Mouse (Mus musculus) thymus, postnatal 0 days (tissue): ENCODE measurements around the gene Yy1. TPM values are rescaled to one million over a fixed set of nuclear protein-coding genes. Genes with fewer than 3 reads are reported as not detected.

Experiments used
- DNase-seq: peaks from one replicate; pipeline ENCODE4 v3.0.0-alpha.2; 2015; ENCODE audit warnings: low spot score
- polyA plus RNA-seq: library from polyadenylated mRNA; unstranded; fragments of >200 nt; fragmentation: Nextera tagmentation; extraction: Ambion mirVana; gene quantifications from 2 replicates; pipeline ENCODE4 v1.2.1, GENCODE M21; 2015

Gene Yy1
- 20.6 and 27.4 TPM in 2 replicates for polyA plus RNA-seq

DNA sequence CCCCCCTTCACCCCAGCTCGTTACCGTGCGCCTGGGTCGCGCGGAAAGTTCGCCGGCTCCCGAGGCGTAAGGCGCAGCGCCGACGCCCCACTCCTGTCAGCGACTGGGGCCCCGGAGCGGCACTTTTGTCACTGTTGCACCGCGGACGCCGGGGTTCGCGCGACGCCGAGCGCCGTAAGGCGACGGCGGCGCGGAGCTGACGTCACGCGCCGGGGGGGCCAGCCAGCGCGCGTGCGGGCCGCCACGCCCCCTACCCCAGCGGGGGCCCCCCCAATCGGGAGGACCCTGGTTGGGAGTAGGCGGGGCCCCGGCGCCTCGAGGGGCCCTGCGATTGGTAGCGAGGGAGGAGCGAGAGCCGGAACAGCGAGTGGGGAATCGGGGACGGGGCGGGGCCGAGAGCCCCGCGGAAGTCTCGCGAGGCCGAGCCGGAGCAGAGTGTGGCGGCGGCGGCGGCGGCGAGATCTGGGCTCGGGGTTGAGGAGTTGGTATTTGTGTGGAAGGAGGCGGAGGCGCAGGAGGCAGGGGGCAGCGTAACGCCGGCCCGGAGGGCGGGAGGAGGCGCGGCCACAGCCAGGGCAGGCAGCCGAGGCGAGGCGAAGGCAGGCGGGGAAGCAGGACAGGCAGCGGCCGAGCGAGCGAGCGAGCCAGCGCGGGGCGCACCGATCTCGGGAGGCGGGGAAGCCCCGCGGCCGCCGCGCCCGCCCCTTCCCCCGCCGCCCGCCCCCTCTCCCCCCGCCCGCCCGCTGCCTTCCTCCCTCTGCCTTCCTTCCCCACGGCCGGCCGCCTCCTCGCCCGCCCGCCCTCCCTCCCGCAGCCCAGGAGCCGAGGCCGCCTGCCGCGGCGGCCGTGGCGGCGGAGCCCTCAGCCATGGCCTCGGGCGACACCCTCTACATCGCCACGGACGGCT lies at the start of gene Yy1:
Gene Yy1, plus strand, starts transcription at position 428 of the 907 bp plus-strand sequence.
- DNase-seq, result peak; percentile 100

DNA sequence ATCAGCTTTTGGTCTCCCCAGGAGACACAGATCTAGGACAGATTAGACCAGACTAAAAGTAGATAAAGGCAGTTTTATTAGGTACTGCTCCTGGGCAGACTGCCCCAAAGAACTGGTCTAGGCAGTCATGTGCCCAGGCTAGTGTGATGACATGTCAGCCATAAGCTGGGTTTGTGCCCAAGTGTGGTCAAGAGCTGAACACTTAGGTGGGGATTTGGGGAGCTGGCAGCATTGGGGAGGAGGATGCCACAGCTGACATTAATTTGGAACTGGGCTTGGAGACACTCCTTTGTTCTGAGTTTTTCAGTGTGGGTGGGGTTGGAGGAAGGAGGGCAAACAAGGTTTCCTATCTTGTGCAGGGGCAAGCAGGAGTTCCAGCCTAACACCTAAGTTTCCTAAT lies 46.8 kb upstream of the Yy1 start:
- no peak for DNase-seq

DNA sequence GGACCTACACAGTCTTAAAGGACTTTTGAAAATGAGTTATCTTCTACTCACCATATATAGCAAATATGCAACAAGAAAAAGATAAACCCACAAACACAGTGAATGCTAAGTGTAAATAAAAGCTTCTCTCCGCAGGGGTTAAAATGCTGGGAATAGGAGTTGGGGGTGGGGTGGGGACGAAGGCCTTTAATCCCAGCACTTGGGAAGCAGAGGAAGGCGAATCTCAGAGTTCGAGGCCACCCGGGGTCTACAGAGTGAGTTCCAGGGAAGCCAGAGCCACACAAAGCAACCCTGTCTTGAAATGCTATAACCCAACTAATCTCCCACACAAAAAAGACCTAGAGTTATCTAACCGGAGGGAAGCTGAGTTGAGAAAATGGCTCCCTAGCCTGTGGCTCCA lies 43.8 kb upstream of the Yy1 start:
- no peak for DNase-seq

DNA sequence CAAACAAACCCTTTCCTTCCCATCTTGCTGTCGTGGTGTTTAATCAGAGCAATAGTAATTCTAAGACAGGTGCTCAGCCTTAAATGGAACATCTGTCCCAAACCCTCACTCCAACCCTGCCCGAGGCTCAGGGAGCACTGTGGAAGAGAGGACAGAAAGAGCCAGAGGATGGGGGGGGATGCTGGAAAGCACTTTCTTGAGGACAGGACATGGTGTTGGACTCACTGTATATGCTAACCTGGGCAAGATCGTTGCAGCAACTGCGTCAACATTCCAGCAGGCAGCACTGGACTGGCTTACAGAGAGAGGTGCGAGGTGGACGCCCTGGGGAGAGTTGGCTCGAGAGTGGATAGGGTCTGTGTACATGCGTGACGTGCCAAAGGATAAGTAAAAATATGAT lies 43.3 kb upstream of the Yy1 start:
- DNase-seq, result no peak

DNA sequence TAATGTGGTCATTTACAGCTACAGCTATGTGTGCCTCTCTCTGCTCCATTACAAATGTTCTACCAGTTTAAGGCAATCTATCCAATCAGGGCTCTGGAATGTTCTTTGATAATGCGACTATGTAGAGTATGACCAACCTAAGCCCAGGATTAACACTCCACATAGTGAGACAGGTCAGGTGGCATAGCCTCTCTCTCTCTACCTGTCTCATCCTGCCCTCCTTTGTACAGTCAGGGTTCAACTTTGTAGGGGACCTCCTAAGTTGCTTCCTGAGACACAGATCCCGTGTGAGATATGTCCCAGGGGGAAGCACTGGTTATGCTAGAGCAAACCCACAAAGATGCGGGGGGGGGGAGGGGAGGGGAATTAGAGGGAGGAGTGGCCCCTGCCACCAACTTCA lies 42.5 kb upstream of the Yy1 start:
- DNase-seq, result no peak

DNA sequence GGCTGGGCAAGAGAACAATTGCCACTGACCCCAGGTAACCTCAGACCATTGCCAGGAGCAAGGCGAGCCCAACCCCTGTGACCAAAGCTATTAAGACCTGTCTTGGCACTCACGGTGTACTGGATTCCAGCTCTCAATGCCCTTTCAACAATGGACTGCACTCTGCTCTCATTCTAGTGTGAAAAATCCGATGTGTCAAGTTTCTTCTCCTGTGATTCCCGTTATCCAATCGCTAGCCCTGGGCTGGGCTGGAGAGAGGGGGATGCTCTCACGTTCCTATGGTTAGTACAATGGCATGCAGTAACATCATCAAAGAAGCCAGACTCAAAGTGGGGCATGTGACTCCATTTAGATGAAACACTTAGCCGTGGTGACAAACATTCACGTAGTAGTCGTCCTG lies 41.0 kb upstream of the Yy1 start:
- DNase-seq, result no peak

DNA sequence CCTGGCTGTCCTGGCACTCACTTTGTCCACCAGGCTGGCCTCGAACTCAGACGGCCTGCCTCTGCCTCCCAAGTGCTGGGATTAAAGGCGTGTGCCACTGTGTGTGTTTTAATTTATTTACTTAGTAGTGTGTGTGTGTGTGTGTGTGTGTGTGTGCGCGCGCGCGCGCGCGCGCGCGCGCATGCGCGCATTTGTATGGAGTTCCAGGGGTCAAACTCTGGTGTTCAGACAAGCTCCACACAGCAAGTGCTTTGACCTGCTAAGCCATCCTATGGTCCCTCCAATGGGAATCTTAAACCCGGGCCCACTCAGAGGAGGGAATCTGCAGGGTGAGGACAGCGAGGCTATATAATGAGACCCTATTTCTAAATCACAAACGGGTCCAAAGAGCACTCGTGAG lies 37.6 kb upstream of the Yy1 start:
- DNase-seq, result no peak

DNA sequence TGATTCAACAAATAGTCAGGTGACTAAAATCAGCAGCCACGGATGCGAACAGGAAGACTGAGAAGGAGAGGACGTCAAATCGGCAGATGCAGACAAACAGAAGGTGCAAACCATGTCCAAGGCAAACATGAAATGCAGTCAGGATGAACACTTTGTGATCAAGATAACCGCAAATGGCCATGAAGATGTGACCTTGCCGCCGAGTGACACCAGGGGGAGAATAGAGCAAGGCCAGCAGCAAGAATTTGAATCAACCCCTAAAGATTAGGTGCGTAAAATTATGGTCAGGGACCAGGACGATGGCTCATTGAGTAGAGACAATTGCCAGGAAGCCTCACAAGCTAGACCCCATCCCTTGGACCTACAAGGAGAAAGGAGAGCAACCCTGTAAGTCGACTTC lies 36.2 kb upstream of the Yy1 start:
- no peak for DNase-seq

DNA sequence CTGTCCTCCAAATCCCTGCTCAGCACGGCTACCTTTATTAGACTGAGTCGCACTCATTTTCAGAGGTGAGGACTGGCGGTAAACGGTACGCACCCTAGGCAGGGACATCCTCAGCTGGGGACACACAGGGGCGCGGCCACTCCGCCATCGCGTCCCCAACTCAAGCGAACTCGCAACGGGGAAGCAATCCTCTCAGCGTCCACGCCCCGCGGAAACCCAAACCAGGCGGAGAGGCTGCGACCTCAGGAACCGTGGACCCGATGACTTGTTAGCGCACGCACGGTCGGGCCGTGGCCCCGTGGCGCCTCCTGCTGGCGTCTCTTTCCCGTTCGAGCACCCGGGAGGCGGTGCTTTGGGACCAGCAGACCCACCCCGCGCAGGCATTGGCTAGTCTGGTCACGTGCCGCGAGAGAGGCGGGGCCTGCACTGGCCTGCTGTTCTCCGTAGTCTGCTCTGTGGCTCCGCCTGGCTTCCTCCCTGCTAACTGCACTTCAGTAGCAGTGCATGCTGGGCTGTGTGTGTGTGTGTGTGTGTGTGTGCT lies 35.0 kb upstream of the Yy1 start:
- peak; percentile 99 for DNase-seq

DNA sequence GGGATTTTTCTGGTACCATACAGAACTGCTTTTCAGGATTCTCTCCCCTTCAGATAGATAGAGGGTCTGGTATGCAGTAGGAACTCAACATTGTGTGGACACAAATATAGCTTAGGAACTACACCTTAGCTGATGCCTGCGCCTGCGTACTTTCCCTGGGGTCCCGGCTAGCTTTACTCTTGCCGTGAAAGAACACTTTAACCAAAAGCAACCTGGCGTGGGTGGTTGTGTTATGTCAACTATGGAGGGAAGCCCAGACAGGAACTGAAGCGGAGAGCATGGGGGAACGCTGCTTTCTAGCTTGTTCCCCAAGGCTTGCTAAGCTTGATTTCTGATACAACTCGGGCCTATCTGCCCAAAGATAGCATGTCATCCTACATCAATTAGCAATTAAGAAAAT lies 34.5 kb upstream of the Yy1 start:
- no peak for DNase-seq

DNA sequence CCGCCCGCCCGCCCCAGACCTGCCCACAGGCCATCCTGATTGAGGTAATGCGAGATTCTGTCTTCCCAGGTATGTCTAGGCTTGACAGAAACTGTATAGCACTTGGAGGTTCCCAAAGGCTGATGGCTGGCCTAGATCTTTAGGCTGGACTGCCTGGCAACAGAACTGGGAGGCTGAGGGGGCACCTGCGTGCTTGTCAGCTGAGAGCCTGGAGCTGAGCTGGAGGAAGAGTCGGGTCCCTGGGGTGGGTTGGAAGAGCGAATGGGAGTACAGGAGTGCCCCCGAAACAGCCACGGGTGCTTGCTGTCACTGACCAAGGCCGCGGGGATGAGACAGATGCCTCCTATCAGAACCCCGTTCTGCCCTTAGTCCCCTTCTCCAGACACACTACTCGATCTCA lies 34.1 kb upstream of the Yy1 start:
- no peak for DNase-seq

DNA sequence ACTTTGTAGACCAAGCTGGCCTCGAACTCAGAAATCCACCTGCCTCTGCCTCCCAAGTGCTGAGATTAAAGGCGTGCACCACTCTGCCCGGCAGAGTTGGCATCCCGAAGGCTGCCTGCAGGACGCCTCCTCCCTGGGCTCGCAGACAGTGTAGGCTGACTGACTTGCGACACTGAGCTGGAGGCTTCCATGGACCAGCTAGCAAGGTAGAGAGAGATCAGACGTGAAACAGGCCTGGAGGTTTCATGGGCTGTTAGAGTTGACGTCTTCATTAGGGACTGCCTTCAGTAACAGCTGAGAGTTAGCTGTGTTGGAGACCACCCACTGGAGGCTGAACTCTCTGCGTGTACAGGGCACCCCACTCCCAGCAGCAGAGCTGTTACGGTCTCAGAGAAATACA lies 33.5 kb upstream of the Yy1 start:
- DNase-seq, result no peak

DNA sequence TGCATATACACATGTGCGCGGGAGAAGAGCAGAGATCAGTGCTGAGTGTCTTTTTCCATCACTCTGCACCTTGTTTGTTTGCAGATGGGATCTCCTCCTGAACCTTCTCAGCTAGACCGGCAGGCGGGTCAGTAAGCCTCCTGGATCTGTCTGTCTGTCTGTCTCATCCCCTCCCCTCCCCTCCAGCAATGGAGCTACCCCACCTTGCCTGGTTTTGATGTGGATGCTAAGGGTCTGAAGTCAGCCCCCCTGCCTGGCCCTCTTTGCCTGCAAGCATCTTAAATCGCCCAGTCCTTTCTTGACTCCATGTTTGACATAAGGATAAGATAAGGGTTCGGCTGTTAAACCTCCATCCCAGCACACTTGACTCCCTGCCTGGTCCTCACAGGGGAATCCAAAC lies 32.8 kb upstream of the Yy1 start:
- DNase-seq, result no peak

DNA sequence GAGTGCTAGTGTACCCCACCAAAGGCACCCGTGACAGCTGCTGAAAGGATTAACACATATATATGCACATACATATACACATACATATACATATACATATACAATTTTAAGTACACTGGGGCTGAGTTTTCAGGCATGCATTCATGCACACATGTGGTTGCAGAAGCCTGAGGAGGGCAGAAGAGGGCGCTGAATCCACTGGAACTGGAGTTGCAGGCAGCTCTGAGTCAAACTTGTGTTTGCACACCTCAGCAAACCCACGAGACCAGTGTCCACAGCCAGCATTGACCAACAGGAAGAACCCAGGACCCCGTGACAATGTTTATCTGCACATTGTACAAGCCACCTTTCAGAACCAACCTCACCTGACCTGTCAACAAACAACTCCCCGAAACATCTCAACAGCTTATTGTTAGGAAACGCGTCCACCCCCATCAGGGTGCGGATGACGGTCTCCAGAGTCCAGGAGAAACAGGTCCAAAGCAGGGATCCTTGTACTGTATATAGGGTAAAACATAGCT lies 32.2 kb upstream of the Yy1 start:
- peak; percentile 57 for DNase-seq

DNA sequence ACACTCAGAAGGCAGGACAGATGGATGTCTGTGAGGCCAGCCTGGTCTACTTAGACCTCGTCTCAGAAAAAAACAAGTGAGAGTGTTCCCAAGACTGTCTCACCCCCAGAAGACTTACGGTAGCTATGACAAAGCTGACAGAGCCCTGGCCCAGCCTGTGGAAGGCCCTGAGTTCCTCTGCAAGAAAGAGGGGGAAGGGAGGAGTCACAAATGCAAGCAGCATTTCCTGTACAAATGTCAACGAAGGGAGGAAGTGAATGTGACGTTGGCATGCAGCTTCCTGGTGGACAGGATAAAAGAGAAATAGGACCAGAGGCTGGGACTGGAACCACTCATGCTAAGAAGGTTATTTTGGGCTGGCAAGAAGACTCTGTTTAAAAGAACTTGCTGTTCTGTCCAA lies 31.6 kb upstream of the Yy1 start:
- peak; percentile 82 for DNase-seq

DNA sequence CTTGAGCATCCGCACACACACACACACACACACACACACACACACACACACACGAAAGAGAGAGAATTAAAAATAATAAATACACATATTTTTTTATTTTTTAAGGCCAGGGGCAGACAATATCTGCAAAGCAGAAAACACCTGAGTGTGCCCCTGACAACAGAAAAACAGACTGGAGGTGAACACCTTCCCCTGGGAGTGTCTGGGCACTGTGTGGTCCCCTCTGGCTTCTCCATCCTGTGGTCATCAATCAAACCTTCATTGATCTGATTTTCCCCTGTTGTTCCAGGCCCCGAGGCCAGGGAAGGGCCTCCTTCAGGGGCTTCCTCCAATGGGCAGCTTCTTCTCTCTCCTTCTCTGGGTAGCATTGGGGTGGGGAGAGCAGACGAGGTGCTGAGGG lies 31.1 kb upstream of the Yy1 start:
- no peak for DNase-seq

DNA sequence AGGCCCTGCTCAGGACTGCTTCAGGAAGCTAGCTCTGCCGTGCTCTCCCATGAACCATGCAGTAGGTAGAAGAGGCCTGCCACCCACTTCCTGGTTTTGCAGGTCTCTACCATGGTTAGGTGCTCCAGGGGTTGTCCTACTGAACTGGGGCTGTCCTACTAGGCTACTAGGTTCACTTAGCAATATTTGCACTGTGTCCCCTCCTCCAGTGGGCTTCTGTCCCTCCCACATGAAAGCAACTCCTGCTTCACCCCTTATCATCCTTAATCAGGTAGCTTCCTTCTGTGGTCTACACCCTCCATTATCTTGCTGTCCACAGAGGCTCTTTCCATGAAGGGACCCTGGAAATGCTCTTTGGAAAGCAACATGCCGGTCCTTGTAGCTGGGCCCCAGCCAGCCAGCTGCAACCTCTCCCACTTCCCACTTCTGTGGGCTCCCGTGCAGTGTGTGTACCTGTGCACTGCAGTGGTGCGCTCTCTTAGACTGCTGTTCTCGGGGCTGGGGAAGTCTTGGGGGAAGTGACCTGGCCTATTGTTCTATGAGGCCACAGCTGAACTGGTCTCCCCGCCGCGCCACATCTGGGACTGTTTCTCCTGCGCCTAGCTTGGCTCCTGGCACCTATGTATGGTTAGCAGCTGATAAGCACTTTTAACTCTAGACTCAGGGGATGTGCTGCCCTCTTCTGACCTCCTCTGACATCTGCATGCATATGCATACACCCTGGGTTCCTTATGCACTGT lies 29.5 kb upstream of the Yy1 start:
- peak; percentile 74 for DNase-seq

DNA sequence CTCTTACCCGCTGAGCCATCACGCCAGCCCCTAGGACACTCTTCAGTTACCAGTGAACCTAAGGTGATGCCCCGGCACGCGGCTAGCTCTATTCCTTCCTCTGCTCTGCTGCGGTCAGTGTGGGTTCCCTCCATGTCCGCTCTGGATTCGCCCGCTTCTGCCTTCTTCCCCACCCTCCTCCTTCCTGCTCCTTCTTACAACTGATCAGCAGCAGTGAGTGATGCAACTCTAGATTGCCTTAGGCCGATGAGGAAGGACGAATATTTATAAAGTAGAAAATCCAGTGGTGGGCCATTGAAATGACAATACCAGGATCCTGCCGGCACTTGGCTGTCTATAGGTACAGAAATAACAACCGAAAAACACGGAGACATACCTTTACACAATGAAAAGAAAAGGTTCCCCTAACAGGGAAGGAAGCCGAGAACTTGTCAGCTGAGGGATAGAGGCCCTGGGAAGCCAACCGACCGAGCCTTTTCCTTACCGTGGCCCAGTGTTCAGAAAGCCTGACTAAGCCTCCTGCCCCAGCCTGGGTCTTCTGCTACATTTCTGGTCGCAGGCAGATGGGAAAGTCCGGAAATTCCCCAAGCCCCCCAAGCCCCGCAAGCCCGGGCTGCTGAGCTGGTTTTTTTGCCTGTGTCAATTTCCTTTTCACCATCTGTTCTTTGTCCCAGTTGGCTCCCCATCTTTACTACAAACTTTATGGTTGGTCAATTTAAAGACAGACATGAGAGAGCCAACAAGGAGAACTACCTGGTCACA lies 27.7 kb upstream of the Yy1 start:
- DNase-seq, result peak; percentile 50

DNA sequence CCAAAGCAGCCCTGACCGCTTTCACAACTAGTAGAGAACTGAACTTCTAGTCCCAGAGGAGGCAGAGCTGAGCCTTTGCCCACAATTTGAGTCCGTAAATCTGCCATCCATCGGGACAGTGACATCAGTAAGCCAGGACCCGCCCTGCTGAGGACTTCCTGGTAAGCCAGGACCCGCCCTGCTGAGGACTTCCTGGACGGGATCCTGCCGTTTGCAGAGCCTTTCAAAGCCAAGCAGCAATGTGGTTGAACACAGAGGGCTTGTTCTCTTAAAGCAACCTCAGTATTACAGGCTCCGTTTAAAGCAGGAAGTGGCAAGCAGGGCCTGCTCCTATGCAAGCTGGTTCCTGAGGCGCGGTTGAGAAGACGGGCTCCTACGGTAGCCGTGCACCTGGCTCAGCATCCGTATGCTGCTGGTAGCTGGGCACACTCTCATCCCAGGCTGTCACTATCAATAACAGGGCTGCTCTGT lies 27.0 kb upstream of the Yy1 start:
- DNase-seq, result peak; percentile 93

DNA sequence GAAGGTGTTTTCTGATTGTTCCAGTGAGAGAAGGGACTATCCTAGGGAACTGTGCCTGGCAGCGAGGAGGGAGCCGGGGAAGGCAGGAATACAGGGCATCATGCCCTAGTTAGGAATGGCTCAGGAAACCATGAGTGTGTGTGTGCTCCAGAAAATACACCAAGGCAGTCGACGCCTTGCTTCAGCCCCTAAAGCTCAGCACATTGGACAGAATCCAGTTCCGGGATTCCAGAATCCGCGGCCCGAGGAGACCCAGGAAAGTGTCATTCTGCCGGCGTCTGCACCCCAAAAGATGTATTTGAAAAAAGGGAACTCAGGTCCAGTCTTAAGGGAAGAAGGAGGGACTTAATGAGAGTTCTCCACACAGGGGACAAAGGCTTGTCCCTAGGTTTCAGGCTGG lies 26.5 kb upstream of the Yy1 start:
- no peak for DNase-seq

DNA sequence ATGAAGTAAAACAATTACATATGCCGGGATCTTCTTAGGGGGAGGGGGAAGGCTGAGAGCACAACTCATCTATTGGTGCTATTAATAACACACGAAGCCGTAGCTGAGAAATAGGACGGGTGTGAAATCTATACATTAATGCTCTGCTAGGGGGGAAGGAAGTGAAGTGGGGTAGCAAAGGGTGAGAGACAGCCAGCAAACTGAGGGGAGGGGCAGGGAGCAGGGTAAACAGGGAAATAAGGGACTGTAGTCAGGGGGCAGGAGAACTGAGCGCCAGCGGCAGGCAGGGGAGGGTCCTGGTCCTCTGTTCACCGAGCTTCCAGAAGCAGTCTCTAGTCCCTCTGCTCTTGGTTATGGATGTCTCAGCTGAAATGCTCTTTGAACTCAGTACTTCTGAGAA lies 25.9 kb upstream of the Yy1 start:
- DNase-seq, result peak; percentile 27
